Mouse (Mus musculus) ES-E14 (cell line): ENCODE data around the gene Trim33. TPM values are rescaled to one million over a fixed set of nuclear protein-coding genes. Genes with fewer than 3 reads are reported as not detected.

Experiments used
- DNase-seq: peaks from one replicate; pipeline ENCODE4 v3.0.0-alpha.2; 2013; ENCODE audit warnings: low read depth, low spot score
- H3K27ac ChIP-seq: 2 replicates; pipeline ENCODE4 v1.5.1; 2012; ENCODE audit warnings: low read depth, mild to moderate bottlenecking, low read length, moderate library complexity, mixed read lengths; ENCODE audit not compliant: poor library complexity, insufficient read depth, severe bottlenecking
- H3K36me3 ChIP-seq: 2 replicates; pipeline ENCODE4 v1.6.1; 2012; ENCODE audit warnings: mild to moderate bottlenecking, low read length, moderate library complexity, mixed read lengths; ENCODE audit not compliant: control insufficient read depth, poor library complexity, insufficient read depth, severe bottlenecking
- H3K4me1 ChIP-seq, 2 experiments: fragments of 150-350 bp in 1 of 2; sonication (generic) in 1 of 2; 2 replicates each; pipeline ENCODE4 v1.6.1; 2012; ENCODE audit warnings: low read length in 2 of 2, mild to moderate bottlenecking in 1 of 2, mixed read lengths in 1 of 2; ENCODE audit not compliant: control insufficient read depth in 2 of 2, insufficient read depth in 2 of 2, poor library complexity in 1 of 2
- H3K4me3 ChIP-seq, 2 experiments: fragments of 150-350 bp in 1 of 2; sonication (generic) in 1 of 2; 2 replicates each; pipeline ENCODE4 v1.5.1; 2012; ENCODE audit warnings: low read length in 2 of 2, low read depth in 1 of 2, mild to moderate bottlenecking in 1 of 2, mixed read lengths in 1 of 2; ENCODE audit not compliant: insufficient read depth in 1 of 2, poor library complexity in 1 of 2, severe bottlenecking in 1 of 2
- H3K9ac ChIP-seq: 2 replicates; pipeline ENCODE4 v1.6.1; 2012; ENCODE audit warnings: low read depth, mild to moderate bottlenecking, low read length, mixed read lengths; ENCODE audit not compliant: poor library complexity, insufficient read depth, severe bottlenecking
- H3K9me3 ChIP-seq: fragments of 150-350 bp; sonication (generic); 2 replicates; pipeline ENCODE4 v1.6.1; 2012; ENCODE audit warnings: low read depth, mild to moderate bottlenecking, low read length; ENCODE audit not compliant: control insufficient read depth, insufficient read depth
- CHD2 ChIP-seq: IDR thresholded peaks from 2 replicates; pipeline ENCODE4 v1.6.1; 2014; ENCODE audit warnings: mild to moderate bottlenecking, low read depth, low read length, inconsistent platforms
- HCFC1 ChIP-seq: IDR thresholded peaks from 2 replicates; pipeline ENCODE4 v1.6.1; 2012; ENCODE audit warnings: low read length, inconsistent platforms, borderline replicate concordance; ENCODE audit not compliant: insufficient read depth
- MAFK ChIP-seq: IDR thresholded peaks from 2 replicates; pipeline ENCODE4 v1.6.1; 2014; ENCODE audit warnings: mild to moderate bottlenecking, low read depth, low read length, inconsistent platforms; ENCODE audit not compliant: insufficient read depth
- ZC3H11A ChIP-seq: IDR thresholded peaks from 2 replicates; pipeline ENCODE4 v1.6.1; 2012; ENCODE audit warnings: low read depth, mild to moderate bottlenecking, inconsistent platforms, low read length, borderline replicate concordance
- ZNF384 ChIP-seq: IDR thresholded peaks from 2 replicates; pipeline ENCODE4 v1.6.1; 2012; ENCODE audit warnings: low read depth, low read length, inconsistent platforms
- in situ Hi-C, 2 experiments: fragments of 600-800 bp; cut with MboI; formaldehyde crosslinking; loops; one replicate each; pipeline ENCODE4 v1.15.1; 2025; ENCODE audit warnings: low sequenced_read_pairs in 2 of 2, inconsistent platforms in 1 of 2; ENCODE audit not compliant: unreplicated experiment in 2 of 2
- total RNA-seq: library from RNA; depleted of rRNA; stranded (reverse); fragments of 300-350 nt; gene quantifications from 2 replicates; pipeline ENCODE4 v1.2.3, GENCODE M21; 2012

Gene Trim33
- total RNA-seq, 1 experiment = 37.7 TPM

- Histone ChIP-seq H3K36me3 (no peaks in the 10 kb centered on the region), H3K4me1 (peaks cover 3 to 5% of the 10 kb centered on the region in 2 experiments; a peak in 3 of 4 replicates), H3K9me3 (no peaks in the 10 kb centered on the region), H3K27ac (peak overlapping the region; percentile 94), H3K4me3 (peak overlapping the region; percentile 82 to 97), H3K9ac (peak overlapping the region; percentile 89)
- no peak for DNase-seq
- TF ChIP-seq ZNF384 = no peak
- no peak for TF ChIP-seq ZC3H11A
- TF ChIP-seq HCFC1 = no peak; the same call in 1 of the 2 replicates
- TF ChIP-seq MAFK = no peak
- in situ Hi-C loops = no loop called here
Measured at GRCm38 (mm10) chr3:103280241-103280761, 1.2 kb downstream of the Trim33 start.

GRCm38 (mm10) chr3:103280875-103281274 is 1.8 kb downstream of the Trim33 start:
- peak overlapping the region; percentile 82 to 97 for H3K4me3 ChIP-seq
- H3K4me1 ChIP-seq = peaks cover 3 to 5% of the 10 kb centered on the region in 2 experiments; a peak in 3 of 4 replicates
- in situ Hi-C loops = no loop called here
- H3K9ac ChIP-seq = peak overlapping the region; percentile 89
- no peak for TF ChIP-seq HCFC1
- TF ChIP-seq ZC3H11A = no peak
- no peak for TF ChIP-seq ZNF384
- no peak for TF ChIP-seq CHD2
- no peak for TF ChIP-seq MAFK
- H3K27ac ChIP-seq = no peak overlapping the region
- no peaks in the 10 kb centered on the region for H3K36me3 ChIP-seq
- no peak for DNase-seq
- no peaks in the 10 kb centered on the region for H3K9me3 ChIP-seq

- H3K36me3 ChIP-seq = no peaks in the 10 kb centered on the region
- no peak for DNase-seq
- H3K9me3 ChIP-seq = no peaks in the 10 kb centered on the region
- H3K27ac ChIP-seq = no peak overlapping the region
- in situ Hi-C loops = no loop called here
- H3K4me3 ChIP-seq = no peak overlapping the region
- no peak overlapping the region for H3K9ac ChIP-seq
- no peak for TF ChIP-seq CHD2
- TF ChIP-seq HCFC1 = no peak
- no peak for TF ChIP-seq MAFK
- no peak for TF ChIP-seq ZC3H11A
- no peak for TF ChIP-seq ZNF384
- 0 out of 4 replicates have a peak, but pooled peaks cover 0 to 2% of the 10 kb centered on the region in 2 experiments for H3K4me1 ChIP-seq
Measured at GRCm38 (mm10) chr3:103288761-103289160, 9.7 kb downstream of the Trim33 start.

- no peaks in the 10 kb centered on the region for H3K9me3 ChIP-seq
- 0 out of 4 replicates have a peak, but pooled peaks cover 0 to 2% of the 10 kb centered on the region in 2 experiments for H3K4me1 ChIP-seq
- no peak for DNase-seq
- H3K36me3 ChIP-seq = no peaks in the 10 kb centered on the region
- no peak for TF ChIP-seq ZNF384
- H3K27ac ChIP-seq = no peak overlapping the region
- no peak overlapping the region for H3K4me3 ChIP-seq
- in situ Hi-C loops = no loop called here
- no peak overlapping the region for H3K9ac ChIP-seq
Measured at GRCm38 (mm10) chr3:103291087-103291486, 12.0 kb downstream of the Trim33 start.

- Histone ChIP-seq H3K27ac (no peak overlapping the region), H3K9ac (no peak overlapping the region), H3K4me3 (no peak overlapping the region), H3K9me3 (no peaks in the 10 kb centered on the region), H3K4me1 (peaks cover 5 to 7% of the 10 kb centered on the region in 2 experiments; a peak in 2 of 4 replicates), H3K36me3 (no peaks in the 10 kb centered on the region)
- in situ Hi-C loops = no loop called here
- TF ChIP-seq ZC3H11A (no peak), ZNF384 (no peak), HCFC1 (no peak), MAFK (no peak), CHD2 (no peak)
- no peak for DNase-seq
Measured at GRCm38 (mm10) chr3:103305411-103305982, 26.4 kb downstream of the Trim33 start.
